Mouse (Mus musculus) midbrain, embryonic 14.5 days (tissue): ENCODE measurements around the gene Hus1b. TPM values are rescaled to one million over a fixed set of nuclear protein-coding genes. Genes with fewer than 3 reads are reported as not detected.

Source experiments
- ATAC-seq: fragments of 200-750 bp; cut with Nextera tagmentation; 2 replicates; pipeline ENCODE4 v1.8.0; 2017; ENCODE audit warnings: moderate number of reproducible peaks, moderate library complexity; ENCODE audit not compliant: low FRiP score, low TSS enrichment
- DNase-seq: peaks from one replicate; pipeline ENCODE4 v3.0.0-alpha.2; 2015
- H3K27ac ChIP-seq: fragments of 300-500 bp; sonication (generic); replicated peaks from 2 replicates; pipeline ENCODE4 v1.5.1; 2014; ENCODE audit warnings: mild to moderate bottlenecking, low read depth, low read length, moderate library complexity
- H3K27me3 ChIP-seq: fragments of 300-500 bp; sonication (generic); 2 replicates; pipeline ENCODE4 v1.6.1; 2014; ENCODE audit warnings: low read length, control low read depth, mixed read lengths; ENCODE audit not compliant: control insufficient read depth, insufficient read depth
- H3K36me3 ChIP-seq: fragments of 300-500 bp; sonication (generic); 2 replicates; pipeline ENCODE4 v1.6.1; 2014; ENCODE audit warnings: low read length, control low read depth; ENCODE audit not compliant: control insufficient read depth, insufficient read depth
- H3K4me1 ChIP-seq: fragments of 300-500 bp; sonication (generic); 2 replicates; pipeline ENCODE4 v1.6.1; 2014; ENCODE audit warnings: mild to moderate bottlenecking, antibody characterized with exemption, low read length, control low read depth; ENCODE audit not compliant: control insufficient read depth, insufficient read depth
- H3K4me2 ChIP-seq: fragments of 300-500 bp; sonication (generic); 2 replicates; pipeline ENCODE4 v1.6.1; 2014; ENCODE audit warnings: mild to moderate bottlenecking, low read length, moderate library complexity
- H3K4me3 ChIP-seq: fragments of 300-500 bp; sonication (generic); replicated peaks from 2 replicates; pipeline ENCODE4 v1.5.1; 2014; ENCODE audit warnings: low read depth, low read length
- H3K9ac ChIP-seq: fragments of 300-500 bp; sonication (generic); replicated peaks from 2 replicates; pipeline ENCODE4 v1.6.1; 2014; ENCODE audit warnings: mild to moderate bottlenecking, low read length, moderate library complexity
- H3K9me3 ChIP-seq: fragments of 300-500 bp; sonication (generic); 2 replicates; pipeline ENCODE4 v1.6.1; 2016; ENCODE audit warnings: low read length, control low read depth, mixed read lengths; ENCODE audit not compliant: control insufficient read depth
- WGBS: fragments of 180-500 bp; shearing (Covaris S2); extraction: QIAGEN DNeasy Blood & Tissue Kit; methylation state at CpG from one replicate; pipeline ENCODE4 v1.1.7; 2014; 5-methylcytosine and 5-hydroxymethylcytosine counted together
- polyA plus RNA-seq: library from polyadenylated mRNA; unstranded; fragments of >200 nt; fragmentation: Nextera tagmentation; extraction: Ambion mirVana; gene quantifications from 2 replicates; pipeline ENCODE4 v1.2.1, GENCODE M21; 2014

Gene Hus1b
- polyA plus RNA-seq, 1 experiment from 2014 or later: 0.36 TPM

GRCm38 (mm10) chr13:30966507-30966911, 18.9 kb upstream of the Hus1b start:
- no peak overlapping the region for H3K4me3 ChIP-seq
- no peaks in the 10 kb centered on the region for H3K9me3 ChIP-seq
- H3K4me1 ChIP-seq: peaks cover 7% of the 10 kb centered on the region
- DNase-seq: peak; percentile 52
- H3K9ac ChIP-seq: peak overlapping the region; percentile 29; the same call in 1 of the 2 replicates
- no peak for ATAC-seq
- H3K4me2 ChIP-seq: peak overlapping the region; percentile 36
- H3K36me3 ChIP-seq: no peaks in the 10 kb centered on the region
- 4% methylated on average over 10 of the region's 10 CpGs for WGBS
- no peaks in the 10 kb centered on the region for H3K27me3 ChIP-seq
- no peak overlapping the region for H3K27ac ChIP-seq

DNA sequence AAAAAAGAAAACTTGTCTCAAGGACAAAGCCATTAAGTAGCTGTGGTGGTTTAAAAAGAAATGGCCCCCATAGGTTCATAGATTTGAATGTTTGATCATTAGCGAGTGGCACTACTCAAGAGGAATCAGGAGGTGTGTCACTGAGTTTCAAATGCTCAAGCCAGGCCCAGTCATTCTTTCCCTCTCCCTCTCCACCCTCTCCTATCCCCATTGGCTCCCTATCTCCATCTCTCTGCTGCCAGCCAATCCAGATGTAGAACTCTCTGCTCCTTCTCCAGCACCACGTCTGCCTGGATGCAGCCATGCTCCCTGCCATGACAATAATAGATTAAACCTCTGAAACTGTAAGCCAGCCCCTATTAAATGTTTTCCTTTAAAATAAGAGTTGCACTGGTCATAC, 14.4 kb upstream of the Hus1b start:
- no peak overlapping the region for H3K9ac ChIP-seq
- no peak overlapping the region for H3K4me3 ChIP-seq
- DNase-seq: no peak
- ATAC-seq: no peak
- no peaks in the 10 kb centered on the region for H3K27me3 ChIP-seq
- H3K27ac ChIP-seq: no peak overlapping the region
- H3K4me2 ChIP-seq: no peak overlapping the region
- H3K4me1 ChIP-seq: peaks cover 7% of the 10 kb centered on the region
- H3K36me3 ChIP-seq: no peaks in the 10 kb centered on the region
- H3K9me3 ChIP-seq: no peaks in the 10 kb centered on the region
- 60% methylated on average over 2 of the region's 2 CpGs for WGBS

- H3K4me2 ChIP-seq: no peak overlapping the region
- H3K9me3 ChIP-seq: no peaks in the 10 kb centered on the region
- no peak overlapping the region for H3K4me3 ChIP-seq
- ATAC-seq (no peak), DNase-seq (no peak)
- H3K9ac ChIP-seq: no peak overlapping the region
- 87% methylated on average over 2 of the region's 2 CpGs for WGBS
- no peaks in the 10 kb centered on the region for H3K36me3 ChIP-seq
- H3K4me1 ChIP-seq: no peaks in the 10 kb centered on the region
- H3K27me3 ChIP-seq: no peaks in the 10 kb centered on the region
- H3K27ac ChIP-seq: no peak overlapping the region
Measured at GRCm38 (mm10) chr13:30960714-30961113, 13.2 kb upstream of the Hus1b start.

DNA sequence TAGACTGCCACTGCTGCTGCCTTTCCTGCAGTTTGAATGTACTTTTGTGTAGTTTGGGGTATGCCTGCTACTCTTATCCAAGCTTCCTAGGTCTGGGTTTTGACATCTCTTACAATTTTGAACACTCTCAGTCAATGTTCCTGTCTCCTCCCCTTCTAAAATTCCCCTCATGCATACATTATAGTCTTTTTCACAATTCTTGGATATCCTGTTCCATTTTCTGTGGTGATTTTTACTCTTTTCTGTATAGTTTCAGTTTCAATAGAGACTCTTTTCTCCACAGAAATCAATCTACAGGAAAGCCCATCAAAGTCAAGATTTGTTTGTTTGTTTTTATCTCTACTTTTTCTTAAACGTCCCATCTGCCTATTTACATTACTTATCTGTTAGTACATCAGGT, 6.0 kb upstream of the Hus1b start:
- Histone ChIP-seq H3K4me1 (no peaks in the 10 kb centered on the region), H3K9ac (no peak overlapping the region), H3K27me3 (no peaks in the 10 kb centered on the region), H3K4me2 (no peak overlapping the region), H3K36me3 (no peaks in the 10 kb centered on the region), H3K27ac (no peak overlapping the region), H3K9me3 (no peaks in the 10 kb centered on the region), H3K4me3 (no peak overlapping the region)
- 78% methylated on average over 1 of the region's 1 CpGs for WGBS
- ATAC-seq (no peak), DNase-seq (no peak)

- Histone ChIP-seq H3K27ac (no peak overlapping the region), H3K4me2 (no peak overlapping the region), H3K9ac (no peak overlapping the region), H3K27me3 (no peaks in the 10 kb centered on the region), H3K9me3 (no peaks in the 10 kb centered on the region), H3K4me3 (no peak overlapping the region), H3K4me1 (no peaks in the 10 kb centered on the region), H3K36me3 (no peaks in the 10 kb centered on the region)
- 92% methylated on average over 2 of the region's 2 CpGs for WGBS
- no peak for ATAC-seq
- no peak for DNase-seq
Measured at GRCm38 (mm10) chr13:30952044-30952443, 4.5 kb upstream of the Hus1b start.

DNA sequence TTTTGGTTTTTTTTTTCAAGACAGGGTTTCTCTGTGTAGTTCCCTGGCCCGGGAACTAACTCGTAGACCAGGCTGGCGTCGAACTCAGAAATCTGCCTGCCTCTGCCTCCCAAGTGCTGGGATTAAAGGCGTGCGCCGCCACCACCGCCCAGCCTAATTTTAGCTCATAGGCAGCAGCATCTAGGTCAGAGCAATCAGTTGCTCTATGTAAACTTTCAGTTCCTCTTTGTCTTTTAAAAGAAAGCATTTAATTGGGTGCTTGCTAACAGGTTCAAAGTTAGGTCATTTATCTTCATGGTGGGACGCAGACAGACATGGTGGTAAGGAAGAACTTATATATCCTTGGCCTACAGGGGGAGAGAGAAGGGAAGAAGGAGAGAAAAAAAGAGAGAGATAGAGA, 1.6 kb upstream of the Hus1b start:
- no peak overlapping the region for H3K4me2 ChIP-seq
- H3K36me3 ChIP-seq: no peaks in the 10 kb centered on the region
- no peaks in the 10 kb centered on the region for H3K9me3 ChIP-seq
- no peak overlapping the region for H3K4me3 ChIP-seq
- DNase-seq (no peak), ATAC-seq (no peak)
- no peaks in the 10 kb centered on the region for H3K27me3 ChIP-seq
- WGBS: 98% methylated on average over 9 of the region's 9 CpGs
- H3K4me1 ChIP-seq: no peaks in the 10 kb centered on the region
- H3K27ac ChIP-seq: no peak overlapping the region
- H3K9ac ChIP-seq: no peak overlapping the region

DNA sequence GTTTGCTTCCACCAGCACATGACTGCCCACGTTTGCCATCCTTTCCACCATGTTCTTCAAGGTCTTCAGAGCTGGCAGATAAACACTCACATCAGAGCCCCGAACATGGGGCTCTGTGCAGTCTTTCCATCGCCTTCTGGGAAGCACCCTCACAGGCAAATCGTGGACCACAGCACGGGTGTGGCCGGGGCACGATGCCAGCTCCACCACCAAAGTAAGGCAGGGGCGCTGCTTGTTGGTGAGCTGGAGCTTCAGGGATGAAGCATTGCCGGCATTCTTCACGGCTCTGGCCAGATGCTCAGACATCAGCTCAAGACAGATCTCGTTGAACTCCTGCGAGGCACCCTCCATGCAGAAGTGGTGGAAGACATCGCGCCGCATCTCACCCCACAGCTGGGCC, 430 bp downstream of the Hus1b start:
- Histone ChIP-seq H3K27ac (no peak overlapping the region), H3K9me3 (no peaks in the 10 kb centered on the region), H3K4me2 (no peak overlapping the region), H3K4me1 (no peaks in the 10 kb centered on the region), H3K36me3 (no peaks in the 10 kb centered on the region), H3K4me3 (no peak overlapping the region), H3K27me3 (no peaks in the 10 kb centered on the region), H3K9ac (no peak overlapping the region)
- ATAC-seq: no peak
- WGBS: 97% methylated on average over 15 of the region's 15 CpGs
- no peak for DNase-seq

DNA sequence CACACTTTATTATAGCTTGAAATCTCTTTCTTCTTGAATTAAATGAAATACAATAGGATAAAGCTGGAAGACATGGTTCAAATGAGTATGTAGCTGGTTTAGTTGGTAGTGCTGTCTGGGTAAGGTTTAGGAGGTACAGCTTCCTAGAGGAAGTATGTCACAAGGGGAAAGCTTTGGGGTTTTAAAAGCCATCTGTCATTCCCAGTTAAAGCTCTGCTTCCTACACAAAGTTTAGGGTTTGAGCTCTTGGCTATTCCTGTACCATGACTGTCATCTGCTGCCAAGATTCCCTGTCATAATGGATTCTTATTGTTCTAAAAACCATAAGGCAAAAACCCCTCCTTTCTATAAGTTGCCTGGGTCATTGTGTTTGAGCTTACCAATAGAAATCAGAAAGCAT, 1.8 kb downstream of the Hus1b start:
- H3K27me3 ChIP-seq: no peaks in the 10 kb centered on the region
- ATAC-seq (no peak), DNase-seq (no peak)
- no peak overlapping the region for H3K9ac ChIP-seq
- H3K4me2 ChIP-seq: no peak overlapping the region
- no peak overlapping the region for H3K27ac ChIP-seq
- H3K9me3 ChIP-seq: no peaks in the 10 kb centered on the region
- H3K4me3 ChIP-seq: no peak overlapping the region
- H3K4me1 ChIP-seq: no peaks in the 10 kb centered on the region
- no peaks in the 10 kb centered on the region for H3K36me3 ChIP-seq

GRCm38 (mm10) chr13:30932972-30933371, 14.6 kb downstream of the Hus1b start:
- H3K9me3 ChIP-seq: no peaks in the 10 kb centered on the region
- 0 out of 2 replicates have a peak, but pooled peaks cover 9% of the 10 kb centered on the region for H3K36me3 ChIP-seq
- H3K27ac ChIP-seq: no peak overlapping the region
- H3K4me1 ChIP-seq: no peaks in the 10 kb centered on the region
- DNase-seq (no peak), ATAC-seq (no peak)
- H3K4me2 ChIP-seq: no peak overlapping the region
- H3K9ac ChIP-seq: no peak overlapping the region
- H3K4me3 ChIP-seq: no peak overlapping the region
- whole genome bisulfite sequencing: 85% methylated on average over 6 of the region's 6 CpGs
- no peaks in the 10 kb centered on the region for H3K27me3 ChIP-seq
